Mouse (Mus musculus): Measurements from ENCODE around the gene Cyp2c54.
"Not testable (repeated sequence)": the region's sequence is repeated elsewhere in the genome, so short reads cannot be mapped to it uniquely, and the experiment has no call there.

Gene Cyp2c54

GRCm38 (mm10) chr19:40073701-40074100, at the start of gene Cyp2c54:
Gene Cyp2c54, minus strand, starts transcription at chr19:40073827.
- DNase-seq (ENCODE audit: low spot score in 2 of 2) = no peak

- not testable (repeated sequence) for DNase-seq (ENCODE audit: low spot score in 2 of 2)
Measured at GRCm38 (mm10) chr19:40119624-40120023, 46.0 kb upstream of the Cyp2c54 start.

- DNase-seq (ENCODE audit: low spot score in 2 of 2) = no peak
Measured at GRCm38 (mm10) chr19:40091111-40091510, 17.5 kb upstream of the Cyp2c54 start.

- DNase-seq (ENCODE audit: low spot score in 2 of 2) = not testable (repeated sequence)
Measured at GRCm38 (mm10) chr19:40089421-40089820, 15.8 kb upstream of the Cyp2c54 start, which contains the start of gene Cyp2c50. Gene Cyp2c50, plus strand, starts transcription at chr19:40089688.

- no peak for DNase-seq (ENCODE audit: low spot score in 2 of 2)
Measured at GRCm38 (mm10) chr19:40088381-40088780, 14.8 kb upstream of the Cyp2c54 start.

- not testable (repeated sequence) for DNase-seq (ENCODE audit: low spot score in 2 of 2)
Measured at GRCm38 (mm10) chr19:39992140-39992539, 81.5 kb downstream of the Cyp2c54 start, which contains the start of gene Cyp2c37. Gene Cyp2c37, plus strand, starts transcription at chr19:39992424.

- DNase-seq (ENCODE audit: low spot score in 2 of 2) = no peak
Measured at GRCm38 (mm10) chr19:39989471-39989870, 84.2 kb downstream of the Cyp2c54 start.

All from natural killer cell, adult 2 months (primary cell).